Mouse (Mus musculus) thymus, adult 18-20 months (tissue): ENCODE data around the gene Ccni.

Experiments
- DNase-seq, 2 experiments: peaks; one replicate each; pipeline ENCODE4 v3.0.0; 2022; ENCODE audit warnings: mixed read lengths in 2 of 2

Ccni gene

DNA sequence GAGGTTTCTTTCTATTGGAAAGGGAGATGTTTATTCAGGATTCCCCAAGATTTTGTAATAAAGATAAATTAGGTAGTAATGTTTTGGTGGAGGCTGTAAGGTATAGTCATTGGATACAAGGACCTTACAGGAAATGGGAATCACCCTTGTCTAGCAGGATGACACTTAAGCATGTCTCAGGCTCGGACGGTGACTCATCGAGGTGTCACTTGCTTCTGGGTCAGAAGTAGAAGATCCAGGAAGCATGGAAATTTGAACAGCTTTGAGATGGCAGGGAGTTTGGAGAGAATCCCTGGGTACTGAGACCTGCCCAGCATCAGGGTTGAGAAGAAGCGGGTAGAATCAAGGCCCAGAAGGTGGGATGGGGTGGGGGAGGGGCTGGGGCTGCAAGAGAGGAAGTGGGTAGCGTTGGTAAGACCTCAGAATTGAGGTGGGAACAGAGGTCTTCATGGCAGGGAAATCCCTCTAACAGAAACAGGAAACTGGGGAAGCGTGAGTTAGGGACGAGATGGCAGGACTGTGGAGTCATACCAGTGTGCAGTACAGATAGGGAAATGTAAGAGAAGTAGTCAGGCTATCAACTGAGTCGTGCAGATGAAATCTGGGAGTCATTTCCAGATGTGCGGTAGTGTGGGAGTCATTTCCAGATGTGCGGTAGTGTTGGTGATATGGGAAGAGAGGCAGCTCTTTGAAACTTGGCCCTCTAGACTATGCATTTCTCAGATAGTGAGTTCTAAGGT lies 70.8 kb downstream of the Ccni start:
- no peak for DNase-seq

DNA sequence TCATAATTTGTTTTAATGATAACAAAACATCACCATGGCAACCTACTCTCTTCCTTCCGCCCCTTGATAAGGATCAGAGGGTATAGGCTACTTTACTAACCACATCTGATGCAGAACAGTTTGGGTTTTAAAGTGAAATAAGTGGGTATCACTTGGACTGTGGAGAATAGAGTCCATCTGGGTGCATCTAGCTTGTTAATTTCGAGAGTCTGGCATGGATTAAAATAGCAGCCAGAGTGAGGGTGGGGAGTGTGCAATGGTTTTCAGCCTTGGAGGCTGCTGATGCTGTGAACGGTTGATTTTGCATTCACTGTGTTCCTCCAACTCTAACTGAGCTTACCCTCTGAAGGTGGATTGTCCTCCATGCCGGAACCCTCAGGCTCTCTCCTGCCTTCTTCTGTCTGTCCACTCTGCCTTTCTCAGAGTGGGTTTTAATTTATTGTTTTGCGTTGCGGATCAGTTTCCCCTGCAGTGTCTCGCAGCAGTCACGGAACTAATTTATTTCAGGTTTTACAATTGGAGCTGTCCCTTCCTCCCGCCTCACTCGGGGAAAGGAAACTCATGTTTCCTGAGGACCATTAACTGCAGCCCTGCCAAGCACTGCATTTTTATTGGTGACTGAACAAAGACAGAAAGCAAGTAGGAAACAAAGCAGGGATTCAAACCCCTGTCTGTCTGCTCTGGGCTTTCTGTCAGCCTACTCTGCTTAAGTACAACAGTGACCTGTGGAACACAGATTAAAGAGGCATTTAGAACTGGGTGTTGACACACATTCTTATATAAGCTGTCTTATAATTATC lies 72.7 kb downstream of the Ccni start:
- no peak for DNase-seq
